Mouse (Mus musculus) C2C12 (cell line): ENCODE results near the gene Tnr.

ENCODE experiments used
- CTCF ChIP-seq: IDR thresholded peaks from one replicate; pipeline ENCODE4 v1.5.1; 2011; ENCODE audit not compliant: control insufficient read depth, insufficient read depth, insufficient read length
- FOSL1 ChIP-seq: IDR thresholded peaks from one replicate; pipeline ENCODE4 v1.8.0; 2011; ENCODE audit warnings: mild to moderate bottlenecking, low read length; ENCODE audit not compliant: poor library complexity, insufficient read depth, severe bottlenecking
- MYOG ChIP-seq: IDR thresholded peaks from one replicate; pipeline ENCODE4 v1.6.1; 2011; ENCODE audit not compliant: control insufficient read depth, insufficient read length; ENCODE audit errors: extremely low read depth
- USF1 ChIP-seq: IDR thresholded peaks from one replicate; pipeline ENCODE4 v1.6.1; 2011; ENCODE audit warnings: low read depth, mild to moderate bottlenecking, control low read depth, moderate library complexity

DNA sequence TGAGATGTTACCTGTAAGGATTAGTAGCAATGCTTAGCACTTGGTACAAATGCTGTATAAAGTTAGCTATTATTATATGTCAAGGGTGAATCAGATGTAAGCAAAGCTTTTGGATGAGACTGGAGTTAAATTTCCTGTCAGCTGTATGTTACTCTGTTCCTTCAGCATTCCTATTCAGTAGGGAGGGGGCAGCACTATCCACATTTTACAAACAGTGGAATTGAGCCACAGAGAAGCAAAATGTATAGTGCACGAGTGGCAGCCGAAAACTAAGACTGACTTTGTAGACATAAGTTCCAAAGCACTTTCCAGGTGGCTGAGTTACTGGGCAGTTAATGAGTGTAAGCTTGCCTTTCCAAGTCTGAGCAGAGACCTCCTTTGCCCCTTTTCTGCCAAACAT is 500 bp upstream of the Tnr start:
- TF ChIP-seq MYOG (no peak), FOSL1 (no peak), CTCF (no peak), USF1 (no peak)
